Mouse (Mus musculus): Measurements from ENCODE around the gene Exosc1. TPM values are rescaled to one million over a fixed set of nuclear protein-coding genes. Genes with fewer than 3 reads are reported as not detected.

Gene Exosc1
- polyA plus RNA-seq, 1 experiment: 31.0 TPM

DNA sequence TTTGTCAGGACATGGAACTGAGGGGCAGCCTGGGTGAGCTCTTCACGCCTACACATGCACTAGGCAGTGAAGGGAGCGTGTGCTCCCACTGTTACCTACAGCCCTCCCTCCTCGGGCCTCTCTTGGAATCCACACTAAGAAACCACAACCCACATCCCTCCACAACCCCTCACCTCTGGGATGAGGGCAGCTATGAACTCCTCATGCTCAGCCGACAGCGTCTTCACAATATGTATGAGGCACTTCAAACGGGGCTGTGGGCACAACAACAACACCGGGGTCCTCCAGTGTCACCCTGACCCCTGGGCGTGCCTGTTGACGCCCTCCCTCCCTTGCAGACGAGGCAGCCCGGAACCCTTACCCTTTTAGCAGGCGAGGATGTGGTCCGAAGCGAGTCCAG is 58.9 kb downstream of the Exosc1 start:
- no peak for DNase-seq (ENCODE audit: low spot score)

Other genes starting within 250 kb of the Exosc1 start
- 0.15 TPM in 2 replicates for gene Slit1, start 189.8 kb downstream of the Exosc1 start, polyA plus RNA-seq (2012; rRNA removed)
- gene Arhgap19, start 131.4 kb downstream of the Exosc1 start, polyA plus RNA-seq (2012; rRNA removed): 4.3 and 4.6 TPM in 2 replicates
- gene Frat1, start 103.5 kb downstream of the Exosc1 start, polyA plus RNA-seq (2012; rRNA removed): 0.95 and 1.5 TPM in 2 replicates
- 1.8 and 2.3 TPM in 2 replicates for gene Frat2, start 85.3 kb downstream of the Exosc1 start, polyA plus RNA-seq (2012; rRNA removed)
- gene Rrp12, start 37.2 kb downstream of the Exosc1 start, polyA plus RNA-seq (2012; rRNA removed): 6.1 and 6.4 TPM in 2 replicates
- gene Pgam1, start 21.5 kb downstream of the Exosc1 start, polyA plus RNA-seq (2012; rRNA removed): 266 and 271 TPM in 2 replicates
- gene Zdhhc16, start 57 bp upstream of the Exosc1 start, polyA plus RNA-seq (2012; rRNA removed): 41.1 and 66.3 TPM in 2 replicates
- gene Mms19, start 47.7 kb upstream of the Exosc1 start, polyA plus RNA-seq (2012; rRNA removed): 56.3 and 60.4 TPM in 2 replicates
- gene Ubtd1, start 48.3 kb upstream of the Exosc1 start, polyA plus RNA-seq (2012; rRNA removed): 33.2 and 39.2 TPM in 2 replicates
- 0.10 TPM in 1 of 2 replicates, not detected in the other for gene Ankrd2, start 102.6 kb upstream of the Exosc1 start, polyA plus RNA-seq (2012; rRNA removed)
- 2.4 and 2.7 TPM in 2 replicates for gene Hoga1, start 112.2 kb upstream of the Exosc1 start, polyA plus RNA-seq (2012; rRNA removed)
- 0.23 and 0.24 TPM in 2 replicates for gene 4933411K16Rik, start 118.8 kb upstream of the Exosc1 start, polyA plus RNA-seq (2012; rRNA removed)
- 7.4 and 8.7 TPM in 2 replicates for gene Morn4, start 152.9 kb upstream of the Exosc1 start, polyA plus RNA-seq (2012; rRNA removed)
- 26.0 and 26.4 TPM in 2 replicates for gene Pi4k2a, start 157.0 kb upstream of the Exosc1 start, polyA plus RNA-seq (2012; rRNA removed)
- gene Avpi1, start 195.6 kb upstream of the Exosc1 start, polyA plus RNA-seq (2012; rRNA removed): 28.6 and 29.1 TPM in 2 replicates
- 186 and 267 TPM in 2 replicates for gene Marveld1, start 214.0 kb upstream of the Exosc1 start, polyA plus RNA-seq (2012; rRNA removed)
- gene Zfyve27, start 230.5 kb upstream of the Exosc1 start, polyA plus RNA-seq (2012; rRNA removed): 43.3 and 50.3 TPM in 2 replicates